Mouse (Mus musculus): ENCODE results near the gene Gm13539. TPM values are rescaled to one million over a fixed set of nuclear protein-coding genes. Genes with fewer than 3 reads are reported as not detected.

Gm13539 gene
- polyA plus RNA-seq, 1 experiment from 2014 or later, result not detected

- no peaks in the 10 kb centered on the region for H3K9me3 ChIP-seq (ENCODE audit: control insufficient read depth, low read length)
- H3K27ac ChIP-seq (ENCODE audit: low read depth, low read length), result no peak overlapping the region
- no peaks in the 10 kb centered on the region; the same call in 1 of the 2 replicates for H3K4me1 ChIP-seq (ENCODE audit: control insufficient read depth, insufficient read depth, low read length)
- H3K9ac ChIP-seq (ENCODE audit: low read length), result no peak overlapping the region
- H3K27me3 ChIP-seq (ENCODE audit: control insufficient read depth, insufficient read depth, low read length), result no peaks in the 10 kb centered on the region
- H3K36me3 ChIP-seq (ENCODE audit: control insufficient read depth, insufficient read depth, low read length), result no peaks in the 10 kb centered on the region
- no peak overlapping the region for H3K4me2 ChIP-seq
- ATAC-seq (ENCODE audit: low FRiP score) (no peak), DNase-seq (ENCODE audit: low spot score, missing footprints) (no peak)
- WGBS, result 71% methylated on average over 2 of the region's 2 CpGs
- H3K4me3 ChIP-seq (ENCODE audit: low read depth, low read length), result no peak overlapping the region
These were observed 7.4 kb upstream of the Gm13539 start for GRCm38 (mm10) chr2:25774640-25775039.

- no peaks in the 10 kb centered on the region for H3K36me3 ChIP-seq (ENCODE audit: control insufficient read depth, insufficient read depth, low read length)
- H3K27me3 ChIP-seq (ENCODE audit: control insufficient read depth, insufficient read depth, low read length), result no peaks in the 10 kb centered on the region
- WGBS, result 49% methylated on average over 3 of the region's 3 CpGs
- ATAC-seq (ENCODE audit: low FRiP score), result no peak
- H3K9me3 ChIP-seq (ENCODE audit: control insufficient read depth, low read length), result no peaks in the 10 kb centered on the region
- H3K4me2 ChIP-seq, result no peak overlapping the region
- no peak overlapping the region for H3K9ac ChIP-seq (ENCODE audit: low read length)
- H3K27ac ChIP-seq (ENCODE audit: low read depth, low read length), result no peak overlapping the region
- DNase-seq (ENCODE audit: low spot score, missing footprints), result peak; percentile 56
- H3K4me3 ChIP-seq (ENCODE audit: low read depth, low read length), result no peak overlapping the region
- no peaks in the 10 kb centered on the region; the same call in 1 of the 2 replicates for H3K4me1 ChIP-seq (ENCODE audit: control insufficient read depth, insufficient read depth, low read length)
These were observed 6.1 kb upstream of the Gm13539 start for GRCm38 (mm10) chr2:25775991-25776390.

GRCm38 (mm10) chr2:25776717-25777116 is 5.3 kb upstream of the Gm13539 start, which contains the start of gene Lcn11:
Gene Lcn11, plus strand, starts transcription at chr2:25777017.
- Histone ChIP-seq H3K27me3 (ENCODE audit: control insufficient read depth, insufficient read depth, low read length) (no peaks in the 10 kb centered on the region), H3K27ac (ENCODE audit: low read depth, low read length) (no peak within 1 kb of the TSS), H3K4me1 (ENCODE audit: control insufficient read depth, insufficient read depth, low read length) (no peaks in the 10 kb centered on the region; the same call in 1 of the 2 replicates), H3K9me3 (ENCODE audit: control insufficient read depth, low read length) (no peaks in the 10 kb centered on the region), H3K4me3 (ENCODE audit: low read depth, low read length) (no peak within 1 kb of the TSS), H3K36me3 (ENCODE audit: control insufficient read depth, insufficient read depth, low read length) (no peaks in the 10 kb centered on the region), H3K9ac (ENCODE audit: low read length) (no peak within 1 kb of the TSS), H3K4me2 (no peak within 1 kb of the TSS)
- WGBS, result 90% methylated on average over 1 of the region's 1 CpGs
- ATAC-seq (ENCODE audit: low FRiP score) (no peak), DNase-seq (ENCODE audit: low spot score, missing footprints) (no peak)

- 87% methylated on average over 9 of the region's 9 CpGs for WGBS
- ATAC-seq (ENCODE audit: low FRiP score), result no peak
- no peaks in the 10 kb centered on the region for H3K36me3 ChIP-seq (ENCODE audit: control insufficient read depth, insufficient read depth, low read length)
These were observed 3.0 kb upstream of the Gm13539 start for GRCm38 (mm10) chr2:25779076-25779475.

GRCm38 (mm10) chr2:25780921-25781320 is 1.1 kb upstream of the Gm13539 start:
- Histone ChIP-seq H3K27me3 (ENCODE audit: control insufficient read depth, insufficient read depth, low read length) (no peaks in the 10 kb centered on the region), H3K9ac (ENCODE audit: low read length) (no peak overlapping the region), H3K27ac (ENCODE audit: low read depth, low read length) (no peak overlapping the region), H3K4me3 (ENCODE audit: low read depth, low read length) (no peak overlapping the region), H3K36me3 (ENCODE audit: control insufficient read depth, insufficient read depth, low read length) (no peaks in the 10 kb centered on the region), H3K4me2 (no peak overlapping the region), H3K9me3 (ENCODE audit: control insufficient read depth, low read length) (no peaks in the 10 kb centered on the region), H3K4me1 (ENCODE audit: control insufficient read depth, insufficient read depth, low read length) (no peaks in the 10 kb centered on the region; the same call in 1 of the 2 replicates)
- no peak for DNase-seq (ENCODE audit: low spot score, missing footprints)
- WGBS, result 69% methylated on average over 4 of the region's 4 CpGs
- ATAC-seq (ENCODE audit: low FRiP score), result no peak

More at GRCm38 (mm10) chr2:25779076-25779475, 3.0 kb upstream of the Gm13539 start:
- DNase-seq (ENCODE audit: low spot score, missing footprints), result no peak
- Histone ChIP-seq H3K9ac (ENCODE audit: low read length) (no peak overlapping the region), H3K4me2 (no peak overlapping the region), H3K9me3 (ENCODE audit: control insufficient read depth, low read length) (no peaks in the 10 kb centered on the region), H3K4me3 (ENCODE audit: low read depth, low read length) (no peak overlapping the region), H3K27ac (ENCODE audit: low read depth, low read length) (no peak overlapping the region), H3K27me3 (ENCODE audit: control insufficient read depth, insufficient read depth, low read length) (no peaks in the 10 kb centered on the region), H3K4me1 (ENCODE audit: control insufficient read depth, insufficient read depth, low read length) (no peaks in the 10 kb centered on the region; the same call in 1 of the 2 replicates)

- H3K4me2 ChIP-seq, result no peak overlapping the region
- H3K27ac ChIP-seq (ENCODE audit: low read depth, low read length), result no peak overlapping the region
- H3K27me3 ChIP-seq (ENCODE audit: control insufficient read depth, insufficient read depth, low read length), result no peaks in the 10 kb centered on the region
- no peaks in the 10 kb centered on the region for H3K4me1 ChIP-seq (ENCODE audit: control insufficient read depth, insufficient read depth, low read length)
- DNase-seq (ENCODE audit: low spot score, missing footprints) (peak; percentile 44), ATAC-seq (ENCODE audit: low FRiP score) (no peak)
- no peak overlapping the region for H3K4me3 ChIP-seq (ENCODE audit: low read depth, low read length)
- WGBS, result 76% methylated on average over 5 of the region's 5 CpGs
- H3K36me3 ChIP-seq (ENCODE audit: control insufficient read depth, insufficient read depth, low read length), result no peaks in the 10 kb centered on the region
- H3K9ac ChIP-seq (ENCODE audit: low read length), result no peak overlapping the region
- no peaks in the 10 kb centered on the region for H3K9me3 ChIP-seq (ENCODE audit: control insufficient read depth, low read length)
These were observed 3.7 kb downstream of the Gm13539 start for GRCm38 (mm10) chr2:25785573-25786322.

- WGBS, result 89% methylated on average over 3 of the region's 3 CpGs
- H3K27me3 ChIP-seq (ENCODE audit: control insufficient read depth, insufficient read depth, low read length), result no peaks in the 10 kb centered on the region
These were observed 7.0 kb downstream of the Gm13539 start for GRCm38 (mm10) chr2:25789092-25789491.

GRCm38 (mm10) chr2:25797635-25798034 is 15.6 kb downstream of the Gm13539 start:
- ATAC-seq (ENCODE audit: low FRiP score) (no peak), DNase-seq (ENCODE audit: low spot score, missing footprints) (no peak)
- Histone ChIP-seq H3K27ac (ENCODE audit: low read depth, low read length) (no peak overlapping the region), H3K27me3 (ENCODE audit: control insufficient read depth, insufficient read depth, low read length) (no peaks in the 10 kb centered on the region), H3K9me3 (ENCODE audit: control insufficient read depth, low read length) (no peaks in the 10 kb centered on the region), H3K4me2 (no peak overlapping the region), H3K9ac (ENCODE audit: low read length) (no peak overlapping the region), H3K4me3 (ENCODE audit: low read depth, low read length) (no peak overlapping the region), H3K4me1 (ENCODE audit: control insufficient read depth, insufficient read depth, low read length) (peaks cover 5% of the 10 kb centered on the region; the same call in 1 of the 2 replicates), H3K36me3 (ENCODE audit: control insufficient read depth, insufficient read depth, low read length) (no peaks in the 10 kb centered on the region)
- 33% methylated on average over 2 of the region's 2 CpGs for WGBS

More at GRCm38 (mm10) chr2:25789092-25789491, 7.0 kb downstream of the Gm13539 start:
- Histone ChIP-seq H3K27ac (ENCODE audit: low read depth, low read length) (no peak overlapping the region), H3K4me3 (ENCODE audit: low read depth, low read length) (no peak overlapping the region), H3K4me2 (no peak overlapping the region), H3K36me3 (ENCODE audit: control insufficient read depth, insufficient read depth, low read length) (no peaks in the 10 kb centered on the region), H3K4me1 (ENCODE audit: control insufficient read depth, insufficient read depth, low read length) (no peaks in the 10 kb centered on the region), H3K9me3 (ENCODE audit: control insufficient read depth, low read length) (no peaks in the 10 kb centered on the region), H3K9ac (ENCODE audit: low read length) (no peak overlapping the region)
- ATAC-seq (ENCODE audit: low FRiP score) (no peak), DNase-seq (ENCODE audit: low spot score, missing footprints) (no peak)

GRCm38 (mm10) chr2:25798065-25798464 is 16.0 kb downstream of the Gm13539 start:
- no peak for ATAC-seq (ENCODE audit: low FRiP score)
- no peak for DNase-seq (ENCODE audit: low spot score, missing footprints)

More at GRCm38 (mm10) chr2:25798065-25798464, 16.0 kb downstream of the Gm13539 start:
- 47% methylated on average over 5 of the region's 5 CpGs for whole genome bisulfite sequencing
- H3K36me3 ChIP-seq (ENCODE audit: control insufficient read depth, insufficient read depth, low read length), result no peaks in the 10 kb centered on the region
- H3K9me3 ChIP-seq (ENCODE audit: control insufficient read depth, low read length), result no peaks in the 10 kb centered on the region
- no peak overlapping the region for H3K4me3 ChIP-seq (ENCODE audit: low read depth, low read length)
- H3K27ac ChIP-seq (ENCODE audit: low read depth, low read length), result no peak overlapping the region
- no peak overlapping the region for H3K9ac ChIP-seq (ENCODE audit: low read length)
- H3K4me2 ChIP-seq, result no peak overlapping the region
- peaks cover 5% of the 10 kb centered on the region; the same call in 1 of the 2 replicates for H3K4me1 ChIP-seq (ENCODE audit: control insufficient read depth, insufficient read depth, low read length)
- H3K27me3 ChIP-seq (ENCODE audit: control insufficient read depth, insufficient read depth, low read length), result no peaks in the 10 kb centered on the region
